Mouse (Mus musculus): ENCODE measurements around the gene Haus5. TPM values are rescaled to one million over a fixed set of nuclear protein-coding genes. Genes with fewer than 3 reads are reported as not detected.

Haus5 gene
- polyA plus RNA-seq, 1 experiment from 2014 or later, result 38.4 TPM

Other genes starting within 250 kb of the Haus5 start
- gene Hcst, start 245.1 kb downstream of the Haus5 start, polyA plus RNA-seq (2016; fragmentation: Nextera tagmentation; extraction: Ambion mirVana), result 0.57 and 0.86 TPM in 2 replicates
- gene Nfkbid, start 243.3 kb downstream of the Haus5 start, polyA plus RNA-seq (2016; fragmentation: Nextera tagmentation; extraction: Ambion mirVana), result 1.3 and 2.2 TPM in 2 replicates
- gene Aplp1, start 219.5 kb downstream of the Haus5 start, polyA plus RNA-seq (2016; fragmentation: Nextera tagmentation; extraction: Ambion mirVana), result 348 and 365 TPM in 2 replicates
- gene Kirrel2, start 207.3 kb downstream of the Haus5 start, polyA plus RNA-seq (2016; fragmentation: Nextera tagmentation; extraction: Ambion mirVana), result 16.1 and 23.9 TPM in 2 replicates
- gene Nphs1, start 206.7 kb downstream of the Haus5 start, polyA plus RNA-seq (2016; fragmentation: Nextera tagmentation; extraction: Ambion mirVana), result 3.8 and 5.2 TPM in 2 replicates
- not detected in 2 replicates for gene Prodh2, start 171.4 kb downstream of the Haus5 start, polyA plus RNA-seq (2016; fragmentation: Nextera tagmentation; extraction: Ambion mirVana)
- 88.6 and 98.9 TPM in 2 replicates for gene Arhgap33, start 129.9 kb downstream of the Haus5 start, polyA plus RNA-seq (2016; fragmentation: Nextera tagmentation; extraction: Ambion mirVana)
- gene Hspb6, start 112.8 kb downstream of the Haus5 start, polyA plus RNA-seq (2016; fragmentation: Nextera tagmentation; extraction: Ambion mirVana), result 5.7 and 7.1 TPM in 2 replicates
- gene Proser3, start 112.7 kb downstream of the Haus5 start, polyA plus RNA-seq (2016; fragmentation: Nextera tagmentation; extraction: Ambion mirVana), result 11.3 and 12.6 TPM in 2 replicates
- 52.4 and 55.2 TPM in 2 replicates for gene Lin37, start 105.2 kb downstream of the Haus5 start, polyA plus RNA-seq (2016; fragmentation: Nextera tagmentation; extraction: Ambion mirVana)
- gene U2af1l4, start 101.7 kb downstream of the Haus5 start, polyA plus RNA-seq (2016; fragmentation: Nextera tagmentation; extraction: Ambion mirVana), result 80.6 and 87.5 TPM in 2 replicates
- gene Gm49396, start 101.7 kb downstream of the Haus5 start, polyA plus RNA-seq (2016; fragmentation: Nextera tagmentation; extraction: Ambion mirVana), result 18.1 and 19.5 TPM in 2 replicates
- 128 and 139 TPM in 2 replicates for gene Psenen, start 101.4 kb downstream of the Haus5 start, polyA plus RNA-seq (2016; fragmentation: Nextera tagmentation; extraction: Ambion mirVana)
- gene Igflr1, start 99.6 kb downstream of the Haus5 start, polyA plus RNA-seq (2016; fragmentation: Nextera tagmentation; extraction: Ambion mirVana), result 4.2 and 6.3 TPM in 2 replicates
- gene Kmt2b, start 76.3 kb downstream of the Haus5 start, polyA plus RNA-seq (2016; fragmentation: Nextera tagmentation; extraction: Ambion mirVana), result 8.8 and 9.9 TPM in 2 replicates
- gene Zbtb32, start 66.1 kb downstream of the Haus5 start, polyA plus RNA-seq (2016; fragmentation: Nextera tagmentation; extraction: Ambion mirVana), result 0.17 and 0.39 TPM in 2 replicates
- gene Upk1a, start 52.1 kb downstream of the Haus5 start, polyA plus RNA-seq (2016; fragmentation: Nextera tagmentation; extraction: Ambion mirVana), result 0.21 and 0.35 TPM in 2 replicates
- gene Cox6b1, start 38.8 kb downstream of the Haus5 start, polyA plus RNA-seq (2016; fragmentation: Nextera tagmentation; extraction: Ambion mirVana), result 737 and 880 TPM in 2 replicates
- gene Etv2, start 29.1 kb downstream of the Haus5 start, polyA plus RNA-seq (2016; fragmentation: Nextera tagmentation; extraction: Ambion mirVana), result not detected in 2 replicates
- 153 and 160 TPM in 2 replicates for gene Rbm42, start 14.7 kb downstream of the Haus5 start, polyA plus RNA-seq (2016; fragmentation: Nextera tagmentation; extraction: Ambion mirVana)
- not detected in 2 replicates for gene Pmis2, start 6.6 kb upstream of the Haus5 start, polyA plus RNA-seq (2016; fragmentation: Nextera tagmentation; extraction: Ambion mirVana)
- gene 2200002J24Rik, start 33.9 kb upstream of the Haus5 start, polyA plus RNA-seq (2016; fragmentation: Nextera tagmentation; extraction: Ambion mirVana), result not detected in 2 replicates
- 0.93 and 1.3 TPM in 2 replicates for gene Atp4a, start 47.2 kb upstream of the Haus5 start, polyA plus RNA-seq (2016; fragmentation: Nextera tagmentation; extraction: Ambion mirVana)
- 147 and 164 TPM in 2 replicates for gene Tmem147, start 64.5 kb upstream of the Haus5 start, polyA plus RNA-seq (2016; fragmentation: Nextera tagmentation; extraction: Ambion mirVana)
- 0.76 and 1.1 TPM in 2 replicates for gene Gapdhs, start 78.7 kb upstream of the Haus5 start, polyA plus RNA-seq (2016; fragmentation: Nextera tagmentation; extraction: Ambion mirVana)
- 1.7 and 2.5 TPM in 2 replicates for gene Sbsn, start 86.5 kb upstream of the Haus5 start, polyA plus RNA-seq (2016; fragmentation: Nextera tagmentation; extraction: Ambion mirVana)
- gene Dmkn, start 98.8 kb upstream of the Haus5 start, polyA plus RNA-seq (2016; fragmentation: Nextera tagmentation; extraction: Ambion mirVana), result 0.59 and 0.67 TPM in 2 replicates
- gene Krtdap, start 122.9 kb upstream of the Haus5 start, polyA plus RNA-seq (2016; fragmentation: Nextera tagmentation; extraction: Ambion mirVana), result not detected in 2 replicates
- not detected in 2 replicates for gene Ffar2, start 158.8 kb upstream of the Haus5 start, polyA plus RNA-seq (2016; fragmentation: Nextera tagmentation; extraction: Ambion mirVana)
- not detected in 2 replicates for gene Ffar3, start 191.2 kb upstream of the Haus5 start, polyA plus RNA-seq (2016; fragmentation: Nextera tagmentation; extraction: Ambion mirVana)
- gene Ffar1, start 196.6 kb upstream of the Haus5 start, polyA plus RNA-seq (2016; fragmentation: Nextera tagmentation; extraction: Ambion mirVana), result not detected in 2 replicates
- not detected in 2 replicates for gene Cd22, start 215.3 kb upstream of the Haus5 start, polyA plus RNA-seq (2016; fragmentation: Nextera tagmentation; extraction: Ambion mirVana)
- 0.56 and 0.61 TPM in 2 replicates for gene Mag, start 249.9 kb upstream of the Haus5 start, polyA plus RNA-seq (2016; fragmentation: Nextera tagmentation; extraction: Ambion mirVana)